ENCODE assay signal across 18 mouse cellular contexts in the genomic region with DNA sequence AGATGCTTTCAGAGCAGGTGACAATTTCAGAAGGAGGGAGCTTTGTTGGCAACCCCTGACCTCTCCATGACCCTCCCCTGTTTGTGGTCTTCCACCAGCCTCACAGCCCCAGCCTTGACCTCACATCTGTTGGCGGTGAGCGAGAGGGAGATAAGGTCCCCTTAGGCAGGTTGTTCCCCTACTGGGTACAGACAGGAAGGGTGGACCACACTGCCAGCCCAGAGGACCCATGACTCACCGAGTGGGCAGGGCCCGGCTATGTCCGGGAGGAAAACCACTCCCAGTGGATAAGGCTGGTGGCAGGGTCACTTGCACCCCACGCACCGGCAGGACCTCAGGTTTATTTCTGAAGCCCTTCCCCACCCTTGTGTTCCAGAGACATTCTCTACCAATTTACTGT. TPM values are rescaled to one million over a fixed set of nuclear protein-coding genes. Genes with fewer than 3 reads are reported as not detected.
A peak's percentile ranks its signal among the peaks of the same experiment; 100 is the strongest.
DNase-seq lines count a peak whose midpoint lies in the region; ATAC-seq and TF ChIP-seq lines count a peak whose summit lies in the region.
"Had no signal": no experiment of that assay in that cellular context is flagged by ENCODE, and none has a peak within 500 bp of the region (broad histone marks: within the 10 kb centered on the region; RNA-seq: fewer than 3 reads in every experiment).

No protein-coding gene starts in this region.

- H3K9ac ChIP-seq in kidney, embryonic 15.5 days: no peak overlapping the region
- H3K9ac ChIP-seq in stomach, embryonic 16.5 days (ENCODE audit: low read length): no peak overlapping the region
- H3K9ac ChIP-seq: embryonic facial prominence, embryonic 15.5 days; forebrain, embryonic 12.5 days; heart, embryonic 13.5 days; hindbrain, embryonic 15.5 days; limb, embryonic 13.5 days; lung, embryonic 14.5 days; midbrain, embryonic 13.5 days had no signal

- TF ChIP-seq CTCF in gastrocnemius, adult 2 months (IDR thresholded peaks at IDR 0.05): no peak

- no peaks in the 10 kb centered on the region for H3K27me3 ChIP-seq in kidney, embryonic 15.5 days
- H3K27me3 ChIP-seq in stomach, embryonic 16.5 days (ENCODE audit: control insufficient read depth, insufficient read depth, low read length): no peaks in the 10 kb centered on the region
- H3K27me3 ChIP-seq: embryonic facial prominence, embryonic 15.5 days; forebrain, embryonic 12.5 days; heart, embryonic 13.5 days; hindbrain, embryonic 15.5 days; midbrain, embryonic 13.5 days had no signal

- H3K9me3 ChIP-seq in kidney, embryonic 15.5 days (replicated peaks): no peaks in the 10 kb centered on the region
- no peaks in the 10 kb centered on the region for H3K9me3 ChIP-seq in stomach, embryonic 16.5 days (replicated peaks; ENCODE audit: control insufficient read depth, low read length)
- H3K9me3 ChIP-seq: embryonic facial prominence, embryonic 15.5 days; forebrain, embryonic 12.5 days; heart, embryonic 13.5 days; hindbrain, embryonic 15.5 days; limb, embryonic 13.5 days; midbrain, embryonic 13.5 days had no signal

- no peak overlapping the region for H3K4me2 ChIP-seq in kidney, embryonic 15.5 days
- no peak overlapping the region for H3K4me2 ChIP-seq in stomach, embryonic 16.5 days (ENCODE audit: low read depth, low read length)
- H3K4me2 ChIP-seq: embryonic facial prominence, embryonic 15.5 days; forebrain, embryonic 12.5 days; heart, embryonic 13.5 days; hindbrain, embryonic 15.5 days; limb, embryonic 13.5 days; lung, embryonic 14.5 days; midbrain, embryonic 13.5 days had no signal

- H3K4me1 ChIP-seq in kidney, embryonic 15.5 days: peaks cover 33% of the 10 kb centered on the region
- H3K4me1 ChIP-seq in stomach, embryonic 16.5 days (ENCODE audit: control insufficient read depth, insufficient read depth, low read length): 0 out of 2 replicates have a peak, but pooled peaks cover 3% of the 10 kb centered on the region
- H3K4me1 ChIP-seq: embryonic facial prominence, embryonic 15.5 days; forebrain, embryonic 12.5 days; hindbrain, embryonic 15.5 days; midbrain, embryonic 13.5 days had no signal

- 57% methylated on average over 7 of the region's 7 CpGs for WGBS in kidney, embryonic 15.5 days
- WGBS in stomach, embryonic 16.5 days: 55% methylated on average over 7 of the region's 7 CpGs

- no peak for DNase-seq in gastrocnemius, adult 2 months
- DNase-seq in gastrocnemius, postnatal 36 days: no peak
- DNase-seq in kidney, postnatal 25 days: peak; percentile 20 to 64
- DNase-seq in lung, postnatal 10 days: peak; percentile 75
- no peak for DNase-seq in ovary, postnatal 10 days (ENCODE audit: low spot score)
- no peak for DNase-seq in left cerebral cortex, postnatal 14 days (ENCODE audit: low spot score in 2 of 2)
- DNase-seq: lung, embryonic 14.5 days; right cerebral cortex, postnatal 25 days had no signal

- peak overlapping the region; percentile 43; the same call in 1 of the 2 replicates for H3K27ac ChIP-seq in gastrocnemius, adult 2 months
- no peak overlapping the region for H3K27ac ChIP-seq in kidney, embryonic 15.5 days
- H3K27ac ChIP-seq in stomach, embryonic 16.5 days (ENCODE audit: low read length): no peak overlapping the region
- H3K27ac ChIP-seq: embryonic facial prominence, embryonic 15.5 days; forebrain, embryonic 12.5 days; heart, embryonic 13.5 days; hindbrain, embryonic 15.5 days; left cerebral cortex, adult 2 months; limb, embryonic 13.5 days; midbrain, embryonic 13.5 days had no signal

- no peak for ATAC-seq in kidney, embryonic 15.5 days (replicated peaks; ENCODE audit: low FRiP score)
- peak; percentile 67; the same call in 1 of the 2 replicates for ATAC-seq in stomach, embryonic 16.5 days (ENCODE audit: insufficient read depth, low FRiP score)
- ATAC-seq: activated CD4-positive, CD25-positive, alpha-beta regulatory T cell, adult 4 months; midbrain, embryonic 13.5 days had no signal

- H3K4me3 ChIP-seq in gastrocnemius, adult 2 months: no peak overlapping the region
- no peak overlapping the region for H3K4me3 ChIP-seq in kidney, embryonic 15.5 days (replicated peaks)
- no peak overlapping the region for H3K4me3 ChIP-seq in stomach, embryonic 16.5 days (replicated peaks; ENCODE audit: low read length)
- H3K4me3 ChIP-seq: embryonic facial prominence, embryonic 15.5 days; forebrain, embryonic 12.5 days; heart, embryonic 13.5 days; hindbrain, embryonic 15.5 days; left cerebral cortex, adult 2 months; limb, embryonic 13.5 days; midbrain, embryonic 13.5 days had no signal

- H3K36me3 ChIP-seq in kidney, embryonic 15.5 days: no peaks in the 10 kb centered on the region
- no peaks in the 10 kb centered on the region for H3K36me3 ChIP-seq in stomach, embryonic 16.5 days (ENCODE audit: control insufficient read depth, insufficient read depth, low read length)
- H3K36me3 ChIP-seq: embryonic facial prominence, embryonic 15.5 days; forebrain, embryonic 12.5 days; heart, embryonic 13.5 days; hindbrain, embryonic 15.5 days; limb, embryonic 13.5 days; midbrain, embryonic 13.5 days had no signal

- intact Hi-C loops in gastrocnemius, adult 2 months (cut with DNase I): no loop called here
- intact Hi-C loops in gastrocnemius, postnatal 36 days (cut with DNase I): no loop called here
- intact Hi-C loops in left cerebral cortex, postnatal 14 days (cut with DNase I): no loop called here

RNA-seq across cellular contexts. Expression of gene Eln, which starts 22.1 kb away (rescaled TPM):
- total RNA-seq in gastrocnemius, adult 2 months (2021): 10 to 100 TPM; 17.6 to 31.6 TPM
- total RNA-seq in gastrocnemius, postnatal 36 days (2021): 10 to 100 TPM; 24.0 to 41.8 TPM
- 81.4 and 99.6 TPM in 2 replicates for polyA plus RNA-seq in kidney, embryonic 15.5 days (2015; fragmentation: Nextera tagmentation; extraction: Ambion mirVana)
- 93.7 and 97.0 TPM in 2 replicates for polyA plus RNA-seq in stomach, embryonic 16.5 days (2015; fragmentation: Nextera tagmentation; extraction: Ambion mirVana)
- total RNA-seq in left cerebral cortex, postnatal 14 days (2021): 10 to 100 TPM; 59.0 to 80.6 TPM

Comparison
In these comparisons a context has a peak if more than half of its experiments do, and no peak if none do; other contexts are left out.
1. DNase-seq: peak in kidney, postnatal 25 days (2 of 2) and lung, postnatal 10 days (single experiment); none in gastrocnemius, adult 2 months (single experiment), gastrocnemius, postnatal 36 days (0 of 2), ovary, postnatal 10 days (single experiment) and left cerebral cortex, postnatal 14 days (0 of 2).